Mouse (Mus musculus): ENCODE measurements around the gene Cdyl2. TPM values are rescaled to one million over a fixed set of nuclear protein-coding genes. Genes with fewer than 3 reads are reported as not detected.

The Cdyl2 gene
- polyA plus RNA-seq, 1 experiment from 2014 or later: 2.1 TPM

DNA sequence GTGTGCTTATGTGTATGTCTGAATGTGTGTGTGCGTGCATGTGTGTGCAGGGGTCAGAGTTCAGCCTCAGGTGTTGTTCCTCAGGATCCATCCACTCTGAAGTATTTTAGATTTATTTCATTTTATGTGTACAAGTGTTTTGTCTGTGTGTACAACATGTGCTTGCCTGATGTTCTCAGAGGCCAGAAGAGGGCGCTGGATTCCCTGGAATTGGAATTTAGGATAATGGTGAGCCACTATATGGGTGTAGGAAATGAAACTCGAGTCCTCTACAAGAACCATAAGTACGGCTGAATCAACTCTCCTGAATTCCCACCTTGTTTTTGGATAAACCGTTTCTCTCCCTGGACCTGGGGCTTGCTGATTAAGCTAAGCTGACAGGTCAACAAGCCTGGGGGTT, 61.2 kb downstream of the Cdyl2 start:
- H3K27me3 ChIP-seq: no peaks in the 10 kb centered on the region
- in situ Hi-C loops (cut with MboI; ENCODE audit: low pct_unique_long_range_greater_than_20kb): no loop called here
- peak; percentile 36 for TF ChIP-seq CTCF (IDR thresholded peaks at IDR 0.05)
- POLR2A ChIA-PET: no interaction called here
- DNase-seq (ENCODE audit: low read depth, low spot score): no peak
- no peak for ATAC-seq
- CTCF ChIA-PET: no interaction called here

DNA sequence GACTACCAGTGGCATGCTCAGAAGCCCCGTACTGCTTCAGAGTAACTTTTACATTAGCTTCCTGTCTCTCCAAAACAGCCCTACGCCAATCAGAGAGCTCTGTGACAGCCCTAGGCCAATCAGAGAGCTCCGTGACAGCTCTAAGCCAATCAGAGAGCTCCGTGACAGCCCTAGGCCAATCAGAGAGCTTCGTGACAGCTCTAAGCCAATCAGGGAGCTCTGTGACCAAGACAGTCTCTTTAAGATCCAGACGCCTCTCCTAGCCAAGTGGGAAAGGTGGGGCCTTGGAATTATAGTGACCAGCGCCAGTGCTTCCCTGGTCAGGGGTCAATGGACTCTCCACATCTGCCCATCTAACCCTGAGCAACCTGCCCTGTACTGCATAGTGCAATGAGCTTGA, 62.2 kb downstream of the Cdyl2 start:
- CTCF ChIA-PET: no interaction called here
- in situ Hi-C loops (cut with MboI; ENCODE audit: low pct_unique_long_range_greater_than_20kb): no loop called here
- ATAC-seq (no peak), DNase-seq (ENCODE audit: low read depth, low spot score) (no peak)
- TF ChIP-seq CTCF (IDR thresholded peaks at IDR 0.05): no peak
- no peaks in the 10 kb centered on the region for H3K27me3 ChIP-seq
- POLR2A ChIA-PET: no interaction called here

- in situ Hi-C loops (cut with MboI; ENCODE audit: low pct_unique_long_range_greater_than_20kb): no loop called here
- no peaks in the 10 kb centered on the region for H3K27me3 ChIP-seq
- CTCF ChIA-PET: no interaction called here
- peak; percentile 25 for TF ChIP-seq CTCF (IDR thresholded peaks at IDR 0.05)
- ATAC-seq: no peak
- POLR2A ChIA-PET: no interaction called here
- no peak for DNase-seq (ENCODE audit: low read depth, low spot score)
Measured at GRCm38 (mm10) chr8:116668977-116669376, 63.8 kb downstream of the Cdyl2 start.

- H3K27me3 ChIP-seq: no peaks in the 10 kb centered on the region
- ATAC-seq (no peak), DNase-seq (ENCODE audit: low read depth, low spot score) (no peak)
- POLR2A ChIA-PET: no interaction called here
- TF ChIP-seq CTCF (IDR thresholded peaks at IDR 0.05): no peak
- in situ Hi-C loops (cut with MboI; ENCODE audit: low pct_unique_long_range_greater_than_20kb): no loop called here
- CTCF ChIA-PET: no interaction called here
Measured at GRCm38 (mm10) chr8:116666781-116667325, 65.9 kb downstream of the Cdyl2 start.

- CTCF ChIA-PET: interaction anchor here (1.7 kb wide), 1 partner anchor 19 kb away, joined by 4 read pairs; no protein-coding TSS in a partner anchor
- in situ Hi-C loops (cut with MboI; ENCODE audit: low pct_unique_long_range_greater_than_20kb): no loop called here
- no peak for TF ChIP-seq CTCF (IDR thresholded peaks at IDR 0.05)
- ATAC-seq: no peak
- H3K27me3 ChIP-seq: no peaks in the 10 kb centered on the region
- POLR2A ChIA-PET: no interaction called here
- DNase-seq (ENCODE audit: low read depth, low spot score): no peak
Measured at GRCm38 (mm10) chr8:116661521-116661920, 71.3 kb downstream of the Cdyl2 start.

- ATAC-seq: no peak
- no peak for TF ChIP-seq CTCF (IDR thresholded peaks at IDR 0.05)
- no peaks in the 10 kb centered on the region for H3K27me3 ChIP-seq
- ChIA-PET CTCF (no interaction called here), POLR2A (no interaction called here)
- in situ Hi-C loops (cut with MboI; ENCODE audit: low pct_unique_long_range_greater_than_20kb): no loop called here
- no peak for DNase-seq (ENCODE audit: low read depth, low spot score)
Measured at GRCm38 (mm10) chr8:116656811-116657210, 76.0 kb downstream of the Cdyl2 start.

DNA sequence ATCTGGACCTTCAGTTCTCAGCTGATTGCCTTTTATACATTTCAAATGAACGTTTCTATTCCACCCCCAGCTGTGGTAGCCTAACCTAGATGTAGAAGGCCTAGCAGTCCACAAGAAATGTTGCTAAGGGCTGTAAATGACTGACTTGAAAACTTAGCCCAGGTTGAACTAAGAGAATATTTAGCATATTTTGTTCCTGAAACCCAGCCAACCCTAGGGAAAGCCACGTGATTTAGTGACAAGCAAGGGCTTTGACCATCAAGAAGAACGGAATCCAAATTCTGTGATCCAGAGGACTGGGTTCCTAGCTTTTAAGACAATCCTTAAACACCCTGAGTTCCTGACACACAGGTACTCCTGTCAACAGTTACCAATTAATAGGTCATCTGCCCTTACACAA, 77.9 kb downstream of the Cdyl2 start:
- no peak for DNase-seq (ENCODE audit: low read depth, low spot score)
- CTCF ChIA-PET: no interaction called here
- in situ Hi-C loops (cut with MboI; ENCODE audit: low pct_unique_long_range_greater_than_20kb): no loop called here
- no peaks in the 10 kb centered on the region for H3K27me3 ChIP-seq
- POLR2A ChIA-PET: interaction anchor here (0.6 kb wide), 2 partner anchors 16 to 29 kb away, joined by 3 to 4 read pairs; no protein-coding TSS in a partner anchor
- TF ChIP-seq CTCF (IDR thresholded peaks at IDR 0.05): no peak
- no peak for ATAC-seq

- TF ChIP-seq CTCF (IDR thresholded peaks at IDR 0.05): no peak
- ChIA-PET CTCF (no interaction called here), POLR2A (no interaction called here)
- H3K27me3 ChIP-seq: no peaks in the 10 kb centered on the region
- in situ Hi-C loops (cut with MboI; ENCODE audit: low pct_unique_long_range_greater_than_20kb): no loop called here
- DNase-seq (ENCODE audit: low read depth, low spot score) (peak; percentile 12), ATAC-seq (peak; percentile 78)
Measured at GRCm38 (mm10) chr8:116652949-116653348, 79.8 kb downstream of the Cdyl2 start.

- ChIA-PET CTCF (no interaction called here), POLR2A (no interaction called here)
- in situ Hi-C loops (cut with MboI; ENCODE audit: low pct_unique_long_range_greater_than_20kb): no loop called here
- no peak for TF ChIP-seq CTCF (IDR thresholded peaks at IDR 0.05)
- no peaks in the 10 kb centered on the region for H3K27me3 ChIP-seq
- DNase-seq (ENCODE audit: low read depth, low spot score): no peak
- ATAC-seq: no peak
Measured at GRCm38 (mm10) chr8:116649975-116650725, 82.6 kb downstream of the Cdyl2 start.

- ATAC-seq: no peak
- no peaks in the 10 kb centered on the region for H3K27me3 ChIP-seq
- POLR2A ChIA-PET: no interaction called here
- TF ChIP-seq CTCF (IDR thresholded peaks at IDR 0.05): no peak
- CTCF ChIA-PET: no interaction called here
- DNase-seq (ENCODE audit: low read depth, low spot score): no peak
- in situ Hi-C loops (cut with MboI; ENCODE audit: low pct_unique_long_range_greater_than_20kb): no loop called here
Measured at GRCm38 (mm10) chr8:116645376-116645775, 87.4 kb downstream of the Cdyl2 start.

- DNase-seq (ENCODE audit: low read depth, low spot score): no peak
- POLR2A ChIA-PET: no interaction called here
- no peak for TF ChIP-seq CTCF (IDR thresholded peaks at IDR 0.05)
- CTCF ChIA-PET: no interaction called here
- no peaks in the 10 kb centered on the region for H3K27me3 ChIP-seq
- in situ Hi-C loops (cut with MboI; ENCODE audit: low pct_unique_long_range_greater_than_20kb): no loop called here
- no peak for ATAC-seq
Measured at GRCm38 (mm10) chr8:116640925-116641324, 91.9 kb downstream of the Cdyl2 start.

GRCm38 (mm10) chr8:116637998-116638397, 94.8 kb downstream of the Cdyl2 start:
- ATAC-seq (no peak), DNase-seq (ENCODE audit: low read depth, low spot score) (no peak)
- TF ChIP-seq CTCF (IDR thresholded peaks at IDR 0.05): no peak
- POLR2A ChIA-PET: no interaction called here
- CTCF ChIA-PET: no interaction called here
- H3K27me3 ChIP-seq: no peaks in the 10 kb centered on the region
- in situ Hi-C loops (cut with MboI; ENCODE audit: low pct_unique_long_range_greater_than_20kb): no loop called here
